Mouse (Mus musculus) embryo, embryonic 9.5 days (tissue): Measurements from ENCODE around the gene Tubb2b.
"Not testable (repeated sequence)": the region's sequence is repeated elsewhere in the genome, so short reads cannot be mapped to it uniquely, and the experiment has no call there.

Experiments
- DNase-seq: peaks from one replicate; pipeline ENCODE4 v3.0.0-alpha.2; 2017; ENCODE audit errors: extremely low spot score

Tubb2b gene

DNA sequence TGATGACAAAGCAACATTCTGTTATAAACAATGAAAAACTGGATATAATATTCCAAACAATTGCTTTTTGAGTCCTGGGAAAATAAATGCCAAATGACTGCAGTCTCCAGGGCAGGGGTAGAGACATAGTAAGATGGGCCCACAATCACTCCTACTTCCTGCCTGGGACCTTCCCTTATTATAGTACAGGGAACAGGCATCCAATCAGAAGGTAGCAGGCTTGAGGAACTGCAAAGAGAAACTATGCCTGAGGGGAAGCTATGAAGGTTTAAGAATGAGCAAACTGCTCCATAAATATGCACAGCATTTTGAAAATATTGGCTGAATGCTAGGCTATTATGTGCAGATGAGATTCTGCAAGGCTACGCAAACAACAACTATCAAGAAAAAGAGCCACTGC, 23.3 kb downstream of the Tubb2b start:
- DNase-seq = no peak

DNA sequence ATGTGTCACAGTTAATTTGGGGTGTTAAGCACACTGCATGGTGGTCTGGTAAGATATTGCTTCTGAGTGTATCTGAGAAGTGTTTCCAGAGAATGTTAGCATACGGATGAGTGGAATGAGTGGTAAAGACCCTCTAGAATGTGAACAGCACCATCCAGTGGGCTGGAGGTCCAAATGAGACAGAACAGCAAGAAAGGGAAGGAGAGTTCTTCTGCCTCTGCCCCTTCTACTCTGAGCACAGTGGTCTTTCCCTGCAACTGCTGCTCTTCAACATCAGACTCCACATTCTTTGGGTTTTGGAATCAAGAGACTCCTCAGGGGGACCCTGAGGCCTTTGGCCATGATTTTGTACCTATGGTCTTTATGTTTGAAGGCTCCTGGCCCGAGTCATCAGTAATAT, 24.0 kb downstream of the Tubb2b start:
- DNase-seq = no peak

DNA sequence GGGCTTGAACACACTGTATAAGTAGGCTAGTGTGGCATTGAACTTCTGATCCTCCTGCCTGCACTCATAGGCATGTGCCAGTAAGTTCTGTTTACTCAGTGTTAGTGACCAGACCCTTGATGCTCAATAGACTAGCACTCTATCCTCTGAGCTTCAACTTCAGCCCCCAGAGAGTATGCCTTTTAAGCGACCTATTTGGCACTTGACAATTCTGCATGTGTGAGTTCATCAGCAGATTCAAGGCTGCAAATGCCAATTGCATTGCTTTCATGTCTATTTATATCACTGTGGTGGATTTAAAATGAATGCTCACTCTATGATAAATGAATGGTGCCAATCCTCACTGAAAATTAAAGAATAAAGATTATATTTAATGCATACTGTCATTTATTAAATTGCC, 24.9 kb downstream of the Tubb2b start:
- no peak for DNase-seq

DNA sequence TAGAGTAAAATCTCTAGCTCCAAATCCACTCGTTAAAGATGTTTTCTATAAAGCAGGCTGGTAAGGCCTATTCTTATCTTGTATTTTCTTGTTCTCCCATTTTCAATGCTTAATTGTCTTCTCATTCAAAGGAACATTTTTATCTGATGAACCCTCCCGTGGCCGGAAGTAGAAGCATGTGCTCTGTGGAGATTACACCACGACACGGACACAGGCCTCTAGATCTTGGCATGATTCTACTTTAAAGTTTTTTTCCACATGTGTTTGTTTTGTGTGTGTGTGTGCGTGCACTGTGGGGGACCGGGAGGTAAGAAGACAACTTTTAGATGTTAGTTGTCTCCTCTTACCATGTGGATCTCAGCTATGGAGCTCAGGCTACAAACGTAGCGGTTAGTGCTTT, 28.4 kb downstream of the Tubb2b start:
- DNase-seq = no peak

DNA sequence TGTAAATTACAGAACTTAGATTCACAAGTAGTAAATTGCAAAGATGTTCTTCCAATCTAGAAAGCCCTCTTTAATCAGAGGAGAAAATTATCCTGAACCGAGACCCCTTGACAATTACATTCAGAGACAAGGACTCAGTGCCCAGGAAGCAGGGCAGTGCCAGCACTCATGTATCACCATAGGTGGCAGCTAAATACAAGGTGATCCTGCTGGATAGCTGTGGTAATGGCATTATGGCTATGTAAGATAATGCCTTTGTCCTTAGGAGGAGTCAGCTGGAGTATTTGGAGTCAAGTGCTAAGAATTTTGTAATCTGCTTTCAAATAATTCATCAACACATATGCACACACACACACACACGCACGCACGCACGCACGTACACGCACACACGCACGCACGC, 29.0 kb downstream of the Tubb2b start:
- no peak for DNase-seq

DNA sequence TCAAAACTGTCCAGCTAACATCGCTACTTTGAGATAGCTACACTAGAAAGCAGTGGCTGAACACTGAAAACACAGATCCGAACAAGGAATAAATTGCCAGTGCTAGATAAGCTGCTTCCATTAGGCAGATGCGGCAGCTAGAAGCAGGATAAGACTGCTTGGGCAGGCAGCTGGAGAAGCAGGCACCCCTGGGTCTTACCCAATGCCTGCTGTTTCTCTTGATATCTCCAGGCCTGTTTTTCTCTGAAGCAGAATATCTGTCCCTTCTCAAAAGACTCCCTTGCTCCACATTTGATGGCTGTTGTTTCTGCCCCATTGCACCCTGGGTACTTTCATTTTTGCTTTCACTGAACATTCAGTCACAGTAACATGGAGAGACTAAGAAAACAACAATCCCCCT, 29.5 kb downstream of the Tubb2b start:
- no peak for DNase-seq

DNA sequence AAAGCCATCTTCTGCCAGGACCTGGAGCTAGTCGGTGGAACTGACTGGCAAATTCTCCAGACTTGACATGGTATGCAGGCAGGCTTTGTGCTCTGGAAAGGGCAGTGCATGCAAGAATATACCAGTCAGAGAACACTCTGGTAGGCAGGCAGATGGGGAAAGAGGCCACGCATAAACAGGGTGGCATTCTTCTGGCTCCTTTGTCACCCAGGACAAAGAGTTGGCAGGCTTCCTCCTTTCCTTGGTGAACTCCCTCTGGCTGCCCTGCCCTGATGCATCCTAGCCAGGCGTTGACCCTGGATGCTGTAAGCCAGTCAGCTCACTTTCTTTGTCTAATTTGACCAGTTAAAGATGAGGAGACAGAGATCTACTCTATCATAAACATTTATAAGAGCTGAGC, 33.2 kb downstream of the Tubb2b start:
- no peak for DNase-seq

DNA sequence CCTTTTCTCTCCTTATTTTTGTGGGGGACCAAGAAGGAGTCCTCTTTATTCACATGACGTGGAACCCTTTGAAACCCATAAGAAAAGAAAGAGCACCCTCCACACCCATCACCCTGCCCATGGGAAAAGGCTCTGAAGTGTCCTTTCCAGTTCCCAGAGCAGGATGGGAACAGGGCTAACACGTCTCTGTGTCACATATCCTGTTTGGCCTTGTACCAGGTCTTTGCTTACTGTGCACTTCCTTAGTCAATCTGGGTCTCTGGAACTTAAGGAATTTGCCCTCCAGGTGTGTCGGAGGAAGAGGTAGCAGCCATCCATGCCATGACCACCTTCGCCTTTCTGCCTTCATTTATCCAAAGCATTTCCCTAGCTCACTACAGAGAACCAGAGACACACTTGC, 33.8 kb downstream of the Tubb2b start:
- no peak for DNase-seq

DNA sequence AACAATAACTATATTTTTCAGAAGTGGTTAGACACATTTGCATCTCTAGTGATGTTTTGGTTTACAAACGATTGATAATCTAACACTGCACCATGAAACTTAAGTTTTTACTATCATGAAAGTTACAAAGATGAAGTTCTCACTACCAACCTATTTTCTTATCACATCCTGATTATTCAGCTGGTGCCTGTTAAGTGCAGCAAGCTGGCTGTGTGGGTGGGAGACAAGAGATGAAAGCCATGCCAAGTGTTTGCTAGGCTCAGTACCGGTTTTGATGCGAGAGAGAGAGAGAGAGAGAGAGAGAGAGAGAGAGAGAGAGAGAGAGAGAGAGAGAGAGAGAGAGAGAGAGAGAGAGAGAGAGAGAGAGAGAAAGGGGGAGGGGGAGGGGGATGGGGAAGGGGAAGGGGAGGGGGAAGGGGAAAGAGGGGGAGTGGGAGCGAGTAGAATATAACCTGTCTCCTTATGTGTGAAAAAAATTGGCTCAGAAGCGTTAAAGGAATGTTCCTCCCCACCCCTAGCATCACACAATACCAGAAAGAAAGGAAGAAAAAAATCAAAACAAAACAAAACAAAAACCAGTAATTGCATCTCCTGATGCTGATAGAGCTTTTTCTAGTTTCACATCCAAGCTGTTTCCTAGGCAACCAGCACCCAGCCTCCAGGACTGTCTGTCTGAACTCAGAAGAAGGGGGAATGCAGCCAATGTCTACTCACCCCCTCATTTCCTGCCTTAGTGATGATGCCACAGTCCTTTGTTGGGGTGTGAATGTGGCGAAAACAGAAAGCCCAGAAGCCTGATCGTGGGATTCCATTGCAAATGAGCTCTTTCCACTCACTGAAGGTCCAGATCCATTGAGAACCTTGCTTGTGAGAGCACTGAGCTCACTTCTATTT, 34.5 kb downstream of the Tubb2b start:
- DNase-seq = peak; percentile 25

DNA sequence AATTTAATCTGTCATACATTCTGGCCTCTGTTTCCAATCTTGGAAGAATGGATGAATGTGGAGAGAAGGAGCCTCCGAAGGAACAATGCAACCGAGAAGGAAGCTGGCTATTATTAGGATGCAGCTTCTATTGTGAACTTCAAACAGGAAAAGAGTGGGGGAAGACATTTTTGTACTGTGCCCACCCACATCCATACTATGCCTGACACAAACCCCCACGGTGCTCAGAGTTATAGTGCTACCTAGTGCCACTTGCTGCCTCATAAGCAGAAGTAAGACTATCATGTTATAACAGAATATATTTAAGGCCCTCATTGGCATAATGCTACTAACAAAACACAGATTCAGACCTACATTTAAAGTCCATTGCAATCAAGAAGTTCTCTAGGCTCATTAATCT, 40.9 kb downstream of the Tubb2b start:
- no peak for DNase-seq

DNA sequence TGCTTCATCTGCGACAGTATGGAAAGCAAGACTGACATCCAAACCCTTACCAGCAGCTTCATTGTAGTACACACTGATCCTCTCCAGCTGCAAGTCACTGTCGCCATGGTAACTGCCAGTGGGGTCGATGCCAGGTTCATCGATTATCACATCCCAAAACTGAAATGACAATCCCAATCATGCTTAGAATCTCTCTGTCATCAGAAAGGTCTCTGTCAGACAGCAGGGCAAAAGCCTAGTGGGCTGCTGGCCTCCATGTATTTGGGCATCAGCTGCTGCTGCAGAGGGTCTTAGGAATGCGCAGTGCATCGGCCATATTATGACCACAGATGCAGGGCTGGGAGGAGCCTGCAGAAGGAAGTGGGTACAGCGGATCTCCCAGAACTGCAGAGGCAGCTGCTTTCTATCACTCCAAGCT, 41.4 kb downstream of the Tubb2b start:
- no peak for DNase-seq

DNA sequence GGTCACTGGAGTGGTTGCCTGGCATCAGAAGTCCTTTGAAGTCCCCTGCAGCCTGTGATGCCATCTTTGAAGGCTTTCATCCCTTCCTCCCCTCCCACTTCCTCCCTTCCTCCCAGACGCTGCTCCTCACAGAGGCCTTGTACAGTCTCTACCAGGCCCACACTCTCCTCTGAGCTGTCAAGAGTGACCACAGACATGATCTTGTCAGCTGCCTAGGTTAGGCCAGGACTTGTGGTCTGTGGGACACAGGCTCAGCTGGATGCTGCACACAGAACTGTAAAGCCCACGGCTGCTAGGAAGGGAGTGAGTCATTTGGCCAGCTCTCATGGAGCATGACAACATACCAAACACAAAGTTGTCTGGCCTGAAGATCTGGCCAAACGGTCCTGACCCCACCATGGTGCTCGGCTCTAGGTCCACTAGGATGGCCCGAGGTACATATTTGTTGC, 42.0 kb downstream of the Tubb2b start:
- not testable (repeated sequence) for DNase-seq

DNA sequence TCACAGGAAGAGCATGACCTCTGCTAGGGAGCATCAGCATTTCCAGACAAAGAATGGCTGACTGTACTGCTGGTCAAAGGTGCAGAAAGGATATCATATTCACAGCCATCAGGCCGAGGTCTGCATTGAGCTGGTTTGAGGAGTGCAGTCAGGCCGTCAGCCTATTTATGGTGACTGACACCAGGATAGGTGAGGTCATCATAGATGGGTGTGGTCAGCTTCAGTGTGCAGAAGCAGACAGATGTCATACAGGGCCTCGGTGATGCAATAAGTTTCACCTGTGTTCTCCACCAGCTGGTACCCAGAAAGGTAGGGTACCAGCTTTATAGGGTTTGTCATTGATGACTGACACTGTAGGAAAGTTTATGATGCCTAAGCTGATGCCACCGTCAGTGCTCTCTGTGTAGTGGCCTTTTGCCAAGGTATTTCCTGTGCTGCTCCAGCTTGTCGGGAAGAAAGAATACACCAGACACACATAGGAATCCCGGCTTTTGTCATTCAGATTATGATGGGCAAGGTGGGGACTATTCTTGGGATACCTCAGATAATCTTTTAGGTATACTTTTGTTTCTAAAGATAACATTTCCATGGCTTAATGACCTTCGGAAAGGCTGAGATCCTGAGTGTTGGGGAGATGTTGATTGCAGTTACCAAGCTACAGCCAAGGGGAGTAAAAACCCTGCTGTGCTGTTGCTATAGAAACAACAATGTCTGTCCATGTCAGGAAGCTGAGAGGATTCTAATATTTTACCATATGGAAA, 43.0 kb downstream of the Tubb2b start:
- no peak for DNase-seq

DNA sequence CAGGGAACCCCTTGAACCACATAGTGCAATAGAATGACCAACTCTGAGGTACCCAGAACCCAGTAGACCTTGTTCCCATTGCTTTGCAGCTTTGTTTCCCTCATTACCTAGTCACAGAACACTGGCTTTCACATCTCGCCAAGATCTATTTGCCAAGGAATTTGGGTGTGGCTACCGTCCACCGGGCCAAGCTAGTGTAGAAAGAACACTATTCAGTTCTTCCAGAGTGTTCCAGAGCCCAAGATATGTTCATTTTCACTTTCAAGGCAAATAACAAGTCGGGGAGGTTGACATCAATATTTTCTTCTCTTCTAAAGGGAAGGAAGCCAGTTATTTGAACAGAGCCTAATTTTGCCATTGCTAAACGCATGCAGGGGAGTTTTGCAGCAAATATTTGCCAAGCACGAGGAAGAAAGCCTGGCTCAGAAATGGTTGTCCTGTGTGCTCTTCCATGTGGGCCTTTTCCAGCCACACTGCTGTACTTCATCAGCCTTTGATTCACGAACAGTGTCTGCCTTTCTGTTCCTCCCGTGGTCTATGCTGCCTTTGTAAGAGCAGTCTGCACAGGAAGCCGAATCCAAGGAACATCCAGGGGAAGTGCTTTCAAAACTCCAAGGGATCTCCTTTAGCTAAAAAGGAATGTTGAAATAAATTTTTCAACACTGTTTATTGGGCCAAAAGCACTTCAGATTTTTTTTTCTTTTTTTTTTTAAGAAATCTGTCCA, 46.1 kb downstream of the Tubb2b start:
- DNase-seq = no peak

DNA sequence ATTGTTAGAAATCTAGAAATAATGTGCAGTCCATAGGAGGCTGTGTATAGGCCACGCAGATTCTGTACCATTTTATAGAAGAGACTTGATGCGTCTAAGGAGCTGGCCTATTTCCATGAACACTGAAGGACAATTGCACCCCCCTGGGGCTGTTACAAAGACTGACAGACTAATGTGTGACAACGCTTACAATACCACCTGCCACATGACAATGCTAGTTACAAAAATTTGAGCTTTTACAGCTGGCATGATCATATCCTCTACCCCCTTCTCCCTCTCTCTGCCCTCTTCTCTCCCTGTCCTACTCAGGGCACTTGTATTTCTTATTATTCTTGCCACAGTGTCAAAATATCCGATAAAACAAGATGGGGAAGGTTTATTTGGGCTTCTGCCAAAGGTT, 48.3 kb downstream of the Tubb2b start:
- no peak for DNase-seq

DNA sequence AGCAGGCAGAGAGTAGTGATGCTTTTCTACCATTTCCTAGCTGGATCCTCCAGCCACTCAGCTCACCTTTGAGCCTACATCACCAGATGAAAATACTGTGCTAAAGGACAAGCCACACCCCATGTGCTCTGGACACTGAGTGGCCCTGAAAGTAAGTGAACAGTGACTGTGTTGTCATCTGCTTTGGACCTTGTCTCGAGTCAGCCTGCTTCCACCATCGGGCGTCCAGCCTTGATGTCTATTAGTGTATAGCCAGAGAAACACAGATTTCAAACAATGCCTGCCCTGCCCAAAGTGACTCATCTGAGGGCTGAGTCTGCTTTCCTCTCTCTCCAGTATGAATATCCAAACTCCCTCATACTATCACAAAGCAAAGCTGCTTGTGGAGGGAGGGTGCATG, 50.5 kb downstream of the Tubb2b start:
- no peak for DNase-seq

DNA sequence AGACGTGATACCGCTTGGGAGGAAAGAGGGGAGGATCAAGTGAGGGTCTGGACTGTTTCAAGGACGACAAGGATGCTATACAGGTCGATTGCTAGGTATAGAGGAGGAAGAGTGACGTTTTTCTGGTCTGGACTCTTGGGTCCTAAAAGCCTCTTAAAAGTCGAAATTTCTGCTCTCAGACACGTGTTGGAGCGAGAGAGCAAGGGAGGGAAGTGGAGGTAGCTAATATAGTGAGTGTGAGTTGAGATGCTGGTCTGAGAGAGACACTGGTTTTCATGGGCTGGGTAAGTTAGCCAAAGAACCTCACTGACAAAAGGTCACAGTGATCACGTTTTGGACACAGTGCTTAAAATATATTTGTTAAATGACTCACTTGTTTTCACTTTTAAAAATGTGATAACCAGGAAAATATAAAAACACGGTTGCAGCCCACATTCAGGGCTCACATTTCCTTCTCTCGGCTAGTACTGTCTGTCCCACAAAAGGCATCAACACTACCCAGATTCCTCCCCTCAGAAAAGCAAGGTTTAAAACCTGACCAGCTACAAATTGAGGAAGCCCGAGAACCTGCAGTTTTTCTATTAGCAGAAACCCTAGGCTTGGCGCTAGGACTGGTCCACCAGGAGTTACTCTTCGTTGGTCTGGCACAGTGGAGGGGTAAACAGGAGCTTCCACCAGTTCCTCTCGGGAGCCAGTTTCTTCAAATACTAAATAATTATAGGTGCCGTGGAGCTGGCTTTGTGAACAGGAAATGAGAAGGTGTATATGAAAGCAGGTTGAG, 51.6 kb downstream of the Tubb2b start:
- no peak for DNase-seq

DNA sequence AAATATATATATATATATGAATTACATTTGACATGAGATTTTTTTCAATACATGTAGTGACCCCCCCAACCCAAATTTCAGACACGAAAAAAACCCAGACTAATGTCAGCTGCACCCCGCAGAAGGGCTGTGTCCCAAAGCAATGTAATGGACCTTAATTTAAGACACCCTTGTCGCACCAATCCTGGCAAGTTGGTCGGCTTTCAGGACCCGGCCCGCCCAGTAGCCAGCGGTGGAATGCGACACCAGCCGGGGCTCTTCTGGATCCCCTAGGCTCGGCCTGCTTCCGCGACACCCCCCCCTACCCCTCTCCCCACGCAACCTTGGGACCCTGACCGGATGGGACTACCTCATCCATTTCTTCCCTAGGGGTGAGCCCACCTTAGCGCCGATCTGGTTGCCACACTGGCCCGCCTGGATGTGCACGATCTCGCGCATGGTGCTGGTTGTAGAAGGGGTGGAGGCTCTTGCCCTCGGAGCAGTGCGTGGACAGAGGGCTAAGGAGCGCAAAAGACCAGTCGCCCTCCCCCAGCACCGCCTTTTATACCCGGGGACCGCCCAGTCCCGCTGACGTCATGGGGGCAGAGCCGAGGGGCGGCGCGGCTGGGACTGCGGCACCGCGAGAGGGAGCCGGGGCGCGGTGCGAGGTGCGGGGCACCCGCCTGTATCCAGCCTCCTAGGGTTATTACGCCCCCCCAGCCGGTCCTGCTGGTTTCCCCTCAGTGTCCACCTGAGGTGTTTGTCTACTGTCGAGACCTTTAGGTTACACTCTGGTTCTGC, 52.6 kb downstream of the Tubb2b start, which contains the start of gene Tubb2a:
Tubb2a (minus strand) TSS at position 516 of the 780 bp plus-strand sequence.
- DNase-seq = peak; percentile 90
